Mouse (Mus musculus): ENCODE measurements at regions not wholly inside any gene's neighbourhood (a gene's known extent, or its start where the extent isn't known, plus 50 kb on each side); places are given as distances from the start of the nearest gene placed in this dataset.

- ATAC-seq (ENCODE audit: low FRiP score) (no peak), DNase-seq (ENCODE audit: low spot score, missing footprints) (peak; percentile 69)
- Histone ChIP-seq H3K27me3 (ENCODE audit: control insufficient read depth, insufficient read depth, low read length) (no peaks in the 10 kb centered on the region), H3K4me2 (no peak overlapping the region), H3K9me3 (ENCODE audit: control insufficient read depth, low read length) (no peaks in the 10 kb centered on the region), H3K4me3 (ENCODE audit: low read depth, low read length) (no peak overlapping the region), H3K27ac (ENCODE audit: low read depth, low read length) (no peak overlapping the region), H3K4me1 (ENCODE audit: control insufficient read depth, insufficient read depth, low read length) (no peaks in the 10 kb centered on the region), H3K36me3 (ENCODE audit: control insufficient read depth, insufficient read depth, low read length) (no peaks in the 10 kb centered on the region), H3K9ac (ENCODE audit: low read length) (no peak overlapping the region)
- WGBS = 82% methylated on average over 4 of the region's 4 CpGs
Observed at GRCm38 (mm10) chr8:126753059-126753855, 159.5 kb upstream of the Irf2bp2 start.

- DNase-seq (ENCODE audit: low spot score, missing footprints) = peak; percentile 57
- H3K27me3 ChIP-seq (ENCODE audit: control insufficient read depth, insufficient read depth, low read length) = no peaks in the 10 kb centered on the region
- H3K4me2 ChIP-seq = no peak overlapping the region
- H3K27ac ChIP-seq (ENCODE audit: low read depth, low read length) = no peak overlapping the region
- H3K4me3 ChIP-seq (ENCODE audit: low read depth, low read length) = no peak overlapping the region
- H3K36me3 ChIP-seq (ENCODE audit: control insufficient read depth, insufficient read depth, low read length) = no peaks in the 10 kb centered on the region
- H3K9me3 ChIP-seq (ENCODE audit: control insufficient read depth, low read length) = no peaks in the 10 kb centered on the region
- 85% methylated on average over 6 of the region's 6 CpGs for WGBS
- ATAC-seq (ENCODE audit: low FRiP score) = no peak
- no peak overlapping the region for H3K9ac ChIP-seq (ENCODE audit: low read length)
- H3K4me1 ChIP-seq (ENCODE audit: control insufficient read depth, insufficient read depth, low read length) = no peaks in the 10 kb centered on the region
Observed at GRCm38 (mm10) chr8:126751416-126752140, 157.8 kb upstream of the Irf2bp2 start.

GRCm38 (mm10) chr8:126745992-126746775, 152.4 kb upstream of the Irf2bp2 start:
- 75% methylated on average over 18 of the region's 18 CpGs for WGBS
- no peak overlapping the region; the same call in 1 of the 2 replicates for H3K27ac ChIP-seq (ENCODE audit: low read depth, low read length)

GRCm38 (mm10) chr8:126744747-126745382, 151.1 kb upstream of the Irf2bp2 start:
- no peaks in the 10 kb centered on the region for H3K36me3 ChIP-seq (ENCODE audit: control insufficient read depth, insufficient read depth, low read length)
- H3K4me2 ChIP-seq = no peak overlapping the region
- H3K9ac ChIP-seq (ENCODE audit: low read length) = no peak overlapping the region
- no peak overlapping the region for H3K4me3 ChIP-seq (ENCODE audit: low read depth, low read length)
- H3K27ac ChIP-seq (ENCODE audit: low read depth, low read length) = no peak overlapping the region
- peaks cover 5% of the 10 kb centered on the region for H3K4me1 ChIP-seq (ENCODE audit: control insufficient read depth, insufficient read depth, low read length)
- no peak for ATAC-seq (ENCODE audit: low FRiP score)
- no peaks in the 10 kb centered on the region for H3K9me3 ChIP-seq (ENCODE audit: control insufficient read depth, low read length)
- 79% methylated on average over 10 of the region's 10 CpGs for WGBS
- no peaks in the 10 kb centered on the region for H3K27me3 ChIP-seq (ENCODE audit: control insufficient read depth, insufficient read depth, low read length)
- peak; percentile 80 for DNase-seq (ENCODE audit: low spot score, missing footprints)

More at GRCm38 (mm10) chr8:126745992-126746775, 152.4 kb upstream of the Irf2bp2 start:
- Histone ChIP-seq H3K4me2 (no peak overlapping the region), H3K9me3 (ENCODE audit: control insufficient read depth, low read length) (no peaks in the 10 kb centered on the region), H3K4me1 (ENCODE audit: control insufficient read depth, insufficient read depth, low read length) (peaks cover 5% of the 10 kb centered on the region), H3K4me3 (ENCODE audit: low read depth, low read length) (no peak overlapping the region), H3K36me3 (ENCODE audit: control insufficient read depth, insufficient read depth, low read length) (no peaks in the 10 kb centered on the region), H3K9ac (ENCODE audit: low read length) (no peak overlapping the region), H3K27me3 (ENCODE audit: control insufficient read depth, insufficient read depth, low read length) (no peaks in the 10 kb centered on the region)
- DNase-seq (ENCODE audit: low spot score, missing footprints) (peak; percentile 83), ATAC-seq (ENCODE audit: low FRiP score) (no peak)

GRCm38 (mm10) chr8:126743296-126743695, 149.5 kb upstream of the Irf2bp2 start:
- H3K27ac ChIP-seq (ENCODE audit: low read depth, low read length) = no peak overlapping the region
- H3K4me1 ChIP-seq (ENCODE audit: control insufficient read depth, insufficient read depth, low read length) = peaks cover 5% of the 10 kb centered on the region
- no peaks in the 10 kb centered on the region for H3K36me3 ChIP-seq (ENCODE audit: control insufficient read depth, insufficient read depth, low read length)
- H3K4me2 ChIP-seq = no peak overlapping the region
- ATAC-seq (ENCODE audit: low FRiP score) (no peak), DNase-seq (ENCODE audit: low spot score, missing footprints) (peak; percentile 23)
- H3K9ac ChIP-seq (ENCODE audit: low read length) = no peak overlapping the region
- H3K4me3 ChIP-seq (ENCODE audit: low read depth, low read length) = no peak overlapping the region
- WGBS = 82% methylated on average over 9 of the region's 9 CpGs
- H3K27me3 ChIP-seq (ENCODE audit: control insufficient read depth, insufficient read depth, low read length) = no peaks in the 10 kb centered on the region
- no peaks in the 10 kb centered on the region for H3K9me3 ChIP-seq (ENCODE audit: control insufficient read depth, low read length)

GRCm38 (mm10) chr8:126742081-126742480, 148.3 kb upstream of the Irf2bp2 start:
- Histone ChIP-seq H3K4me1 (ENCODE audit: control insufficient read depth, insufficient read depth, low read length) (peaks cover 5% of the 10 kb centered on the region), H3K4me3 (ENCODE audit: low read depth, low read length) (no peak overlapping the region), H3K9ac (ENCODE audit: low read length) (no peak overlapping the region), H3K27ac (ENCODE audit: low read depth, low read length) (no peak overlapping the region), H3K36me3 (ENCODE audit: control insufficient read depth, insufficient read depth, low read length) (no peaks in the 10 kb centered on the region), H3K27me3 (ENCODE audit: control insufficient read depth, insufficient read depth, low read length) (no peaks in the 10 kb centered on the region), H3K4me2 (no peak overlapping the region), H3K9me3 (ENCODE audit: control insufficient read depth, low read length) (no peaks in the 10 kb centered on the region)
- 89% methylated on average over 3 of the region's 3 CpGs for WGBS
- peak; percentile 65 for DNase-seq (ENCODE audit: low spot score, missing footprints)
- no peak for ATAC-seq (ENCODE audit: low FRiP score)

GRCm38 (mm10) chr8:126741031-126741430, 147.2 kb upstream of the Irf2bp2 start:
- no peak overlapping the region for H3K27ac ChIP-seq (ENCODE audit: low read depth, low read length)
- no peaks in the 10 kb centered on the region for H3K27me3 ChIP-seq (ENCODE audit: control insufficient read depth, insufficient read depth, low read length)
- no peak for DNase-seq (ENCODE audit: low spot score, missing footprints)
- H3K4me2 ChIP-seq = no peak overlapping the region
- no peaks in the 10 kb centered on the region for H3K36me3 ChIP-seq (ENCODE audit: control insufficient read depth, insufficient read depth, low read length)
- ATAC-seq (ENCODE audit: low FRiP score) = no peak
- WGBS = 83% methylated on average over 3 of the region's 3 CpGs
- H3K9me3 ChIP-seq (ENCODE audit: control insufficient read depth, low read length) = no peaks in the 10 kb centered on the region
- H3K4me1 ChIP-seq (ENCODE audit: control insufficient read depth, insufficient read depth, low read length) = peaks cover 14% of the 10 kb centered on the region
- H3K9ac ChIP-seq (ENCODE audit: low read length) = no peak overlapping the region
- no peak overlapping the region for H3K4me3 ChIP-seq (ENCODE audit: low read depth, low read length)

- H3K9ac ChIP-seq (ENCODE audit: low read length) = no peak overlapping the region
- DNase-seq (ENCODE audit: low spot score, missing footprints) (no peak), ATAC-seq (ENCODE audit: low FRiP score) (no peak)
- H3K4me2 ChIP-seq = no peak overlapping the region
- no peak overlapping the region for H3K4me3 ChIP-seq (ENCODE audit: low read depth, low read length)
- 94% methylated on average over 10 of the region's 10 CpGs for WGBS
- no peaks in the 10 kb centered on the region for H3K36me3 ChIP-seq (ENCODE audit: control insufficient read depth, insufficient read depth, low read length)
- H3K9me3 ChIP-seq (ENCODE audit: control insufficient read depth, low read length) = no peaks in the 10 kb centered on the region
- no peaks in the 10 kb centered on the region for H3K27me3 ChIP-seq (ENCODE audit: control insufficient read depth, insufficient read depth, low read length)
- H3K4me1 ChIP-seq (ENCODE audit: control insufficient read depth, insufficient read depth, low read length) = peaks cover 19% of the 10 kb centered on the region
- H3K27ac ChIP-seq (ENCODE audit: low read depth, low read length) = no peak overlapping the region
Observed at GRCm38 (mm10) chr8:126739768-126740167, 146.0 kb upstream of the Irf2bp2 start.

Data from midbrain, embryonic 11.5 days (tissue).